Mouse (Mus musculus) cerebellum, postnatal 36 days (tissue): ENCODE results near the gene Gnat1.

Experiments used
- DNase-seq, 2 experiments: peaks; one replicate each; pipeline ENCODE4 v3.0.0; 2021 to 2022; ENCODE audit warnings: mixed read lengths in 2 of 2

Gnat1 gene

DNA sequence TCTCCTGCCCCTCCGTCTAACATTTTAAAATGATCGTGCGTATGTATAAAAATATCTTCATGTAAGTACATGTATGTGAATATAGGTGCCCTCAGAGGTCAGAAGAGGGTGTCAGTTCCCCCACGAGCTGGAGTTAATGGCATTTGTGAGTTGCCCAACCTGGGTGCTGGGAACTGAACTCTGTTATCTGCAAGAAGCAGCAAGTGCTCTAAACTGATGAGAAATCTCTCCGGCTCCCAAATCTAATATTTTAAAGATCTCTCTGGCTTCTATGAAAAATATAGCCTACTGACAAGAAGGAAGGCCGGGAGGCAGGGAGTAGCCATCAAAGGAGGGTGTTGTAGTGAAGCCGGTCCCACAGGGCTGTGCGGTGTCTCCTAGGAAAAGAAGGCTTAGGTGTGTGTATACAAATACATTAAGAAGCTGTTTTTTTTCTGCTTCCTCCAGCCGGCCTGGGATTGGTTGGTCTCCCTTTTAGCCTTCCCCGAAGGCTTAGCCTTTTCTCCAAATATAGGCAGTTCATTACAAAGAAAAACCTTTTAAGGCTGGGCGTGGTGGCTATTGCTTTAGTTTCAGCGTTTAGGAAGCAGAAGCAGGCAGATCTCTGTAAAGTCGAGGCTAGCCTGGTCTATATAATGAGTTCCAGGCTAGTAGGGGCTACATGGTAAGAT is 35.8 kb downstream of the Gnat1 start:
- DNase-seq = no peak

GRCm38 (mm10) chr9:107641666-107642065 is 37.8 kb downstream of the Gnat1 start:
- DNase-seq = no peak

- DNase-seq = no peak
Observed at GRCm38 (mm10) chr9:107640257-107640772, 39.2 kb downstream of the Gnat1 start.

- no peak for DNase-seq
Observed at GRCm38 (mm10) chr9:107637070-107637469, 42.4 kb downstream of the Gnat1 start.

DNA sequence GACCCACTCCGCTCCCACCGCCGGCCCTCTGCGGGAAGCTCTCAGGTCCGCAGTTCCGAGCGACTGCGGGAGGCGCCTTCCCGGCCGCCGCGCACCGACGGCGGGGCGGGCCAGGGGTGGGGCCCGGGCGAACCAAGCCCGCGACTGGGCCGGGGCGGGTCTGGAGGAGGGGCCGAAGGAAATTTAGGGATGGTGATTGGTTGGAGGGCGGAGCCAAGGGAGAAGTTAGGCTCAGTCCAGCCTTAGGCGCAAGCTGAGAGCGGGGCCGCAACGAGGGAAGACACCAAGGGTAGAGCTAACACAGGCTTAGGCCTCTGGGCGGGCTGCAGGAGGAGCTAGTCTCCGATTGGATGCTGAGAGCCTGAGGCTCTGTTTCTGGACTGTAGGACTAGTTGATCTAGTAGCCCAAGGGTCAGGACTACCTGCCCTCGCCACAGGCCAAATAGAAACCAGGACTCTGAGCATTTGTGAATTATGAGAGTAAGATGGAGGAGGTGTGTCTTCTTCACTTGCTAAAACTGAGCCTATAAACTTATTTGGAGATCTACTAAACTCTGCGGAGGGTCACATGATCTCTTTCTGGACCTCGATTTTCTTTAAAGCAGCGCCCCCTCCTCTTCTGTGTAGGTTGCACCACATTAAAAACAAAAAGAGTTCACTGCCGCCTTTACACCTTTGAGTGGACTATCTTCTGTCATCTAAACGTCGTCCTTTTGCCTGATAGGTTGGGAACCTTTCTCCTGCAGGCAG is 44.1 kb downstream of the Gnat1 start, which contains the start of gene Gnai2:
Gene Gnai2 (minus strand): TSS at position 89 of the 750 bp plus-strand sequence.
- DNase-seq = peak; percentile 89 to 93

GRCm38 (mm10) chr9:107634406-107635278 is 44.9 kb downstream of the Gnat1 start:
- no peak for DNase-seq

GRCm38 (mm10) chr9:107633661-107634405 is 45.7 kb downstream of the Gnat1 start:
- peak; percentile 45 to 46 for DNase-seq

- DNase-seq = peak; percentile 39 to 51
Observed at GRCm38 (mm10) chr9:107633091-107633660, 46.3 kb downstream of the Gnat1 start.

DNA sequence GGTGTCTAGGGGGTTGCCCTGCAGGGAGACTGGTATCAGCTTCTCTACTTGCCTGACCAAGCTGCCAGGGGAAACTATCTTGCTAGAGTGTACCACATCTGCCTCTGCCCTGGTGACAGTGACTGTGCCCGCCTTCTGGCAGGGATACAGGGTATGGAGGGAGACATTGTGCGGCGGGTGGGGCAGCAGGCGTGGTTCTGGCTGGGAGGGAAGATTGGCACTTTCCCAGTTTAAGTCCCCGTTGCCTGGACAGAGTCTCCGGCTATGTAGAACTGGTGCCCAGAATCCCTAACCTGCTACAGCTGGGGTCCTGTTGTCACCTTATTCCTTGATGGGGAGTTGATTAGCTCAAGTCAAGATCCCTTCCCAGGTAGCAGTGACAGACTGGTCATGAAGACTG is 47.0 kb downstream of the Gnat1 start:
- no peak for DNase-seq

DNA sequence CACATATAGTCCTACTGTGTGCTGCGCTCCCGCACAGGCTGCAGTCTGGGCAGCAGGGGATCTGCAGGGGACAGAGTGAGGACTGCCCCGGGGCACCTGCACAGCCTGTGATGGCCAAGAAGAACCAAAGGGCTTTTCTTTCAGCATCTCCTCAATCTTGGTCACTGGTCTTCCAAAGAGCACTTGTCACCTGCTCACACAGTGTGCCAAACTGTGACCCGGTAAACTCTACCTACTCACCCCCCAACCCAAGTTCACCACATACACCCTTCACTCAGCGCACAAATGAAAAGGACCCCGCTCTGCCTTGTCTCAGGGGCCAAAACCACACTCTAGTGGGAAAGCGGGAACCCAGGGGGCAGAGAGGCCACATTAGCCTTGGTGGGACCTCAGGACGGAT is 47.7 kb downstream of the Gnat1 start:
- no peak for DNase-seq

GRCm38 (mm10) chr9:107631311-107631826 is 48.1 kb downstream of the Gnat1 start:
- no peak for DNase-seq

GRCm38 (mm10) chr9:107630576-107630975 is 48.9 kb downstream of the Gnat1 start:
- no peak for DNase-seq

DNA sequence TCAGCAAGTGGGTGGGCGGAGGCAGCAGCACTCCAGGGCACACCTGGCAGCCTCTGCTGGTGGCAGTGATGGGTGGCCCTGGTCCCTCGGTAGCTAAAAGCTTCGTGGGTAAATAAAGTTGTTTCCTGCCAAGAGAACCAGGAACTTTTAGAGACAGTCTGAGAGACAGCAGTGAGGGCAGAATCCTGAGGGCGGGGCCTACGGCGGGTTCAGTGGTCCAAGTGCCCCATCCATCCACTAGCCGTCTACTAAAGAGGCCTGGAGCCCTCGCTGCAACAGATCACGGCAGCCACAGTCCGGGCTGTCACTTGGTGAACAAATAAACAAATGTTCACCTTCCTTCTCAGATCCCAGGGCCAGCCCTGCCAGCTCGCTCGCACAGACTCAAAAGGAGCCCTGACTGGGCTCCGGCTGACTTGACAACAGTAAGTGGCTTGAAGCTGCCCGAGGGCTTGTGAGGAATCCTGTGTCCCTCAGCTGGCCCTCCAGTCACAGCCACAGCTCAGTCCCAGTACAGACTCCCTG is 49.5 kb downstream of the Gnat1 start:
- DNase-seq = no peak

GRCm38 (mm10) chr9:107629411-107629730 is 50.1 kb downstream of the Gnat1 start:
- no peak for DNase-seq

GRCm38 (mm10) chr9:107628721-107629410 is 50.6 kb downstream of the Gnat1 start:
- DNase-seq = no peak

DNA sequence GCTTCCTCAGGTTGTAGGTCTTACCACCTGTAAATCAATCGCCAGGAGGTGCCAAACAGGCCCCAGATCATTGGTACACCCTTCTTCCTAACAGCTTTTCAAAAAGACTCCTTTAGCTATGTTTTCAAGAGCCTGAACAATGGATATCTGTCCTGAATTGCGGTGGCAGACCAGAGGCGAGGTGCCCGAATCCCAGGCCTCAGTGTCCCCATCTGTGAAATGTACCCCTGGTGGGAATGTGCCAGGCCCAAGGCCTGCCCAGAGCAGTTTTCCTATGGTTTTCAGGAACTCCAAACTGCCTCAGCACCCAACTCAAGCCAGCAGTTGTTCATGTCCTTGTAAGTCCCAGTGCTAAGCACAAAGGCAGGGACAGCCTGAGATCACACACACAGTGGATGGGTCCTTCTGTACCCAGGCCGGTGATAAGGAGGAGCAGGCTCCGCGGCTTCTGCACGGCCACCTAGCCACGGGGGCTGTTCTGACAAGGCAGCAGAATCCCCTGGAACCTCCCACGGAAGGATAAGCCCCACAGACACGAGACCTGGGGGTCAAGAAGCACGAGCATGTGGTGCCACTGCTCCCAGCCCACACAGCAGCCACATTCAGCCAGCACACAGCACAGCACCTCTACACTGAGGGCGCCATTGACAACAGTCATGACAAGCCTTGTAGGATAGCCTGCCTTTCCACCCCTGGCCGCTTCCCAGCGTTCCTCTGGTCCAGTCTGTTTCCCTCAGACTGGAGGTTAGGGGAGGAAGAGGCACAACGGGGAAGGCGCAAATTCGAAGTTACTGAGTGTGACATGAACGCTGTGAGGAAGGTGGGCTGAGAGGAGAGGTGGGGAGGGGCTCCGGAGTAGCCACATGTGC is 51.9 kb downstream of the Gnat1 start:
- DNase-seq = no peak

- DNase-seq = peak; percentile 65 to 77
Observed at GRCm38 (mm10) chr9:107626844-107627277, 52.7 kb downstream of the Gnat1 start.

DNA sequence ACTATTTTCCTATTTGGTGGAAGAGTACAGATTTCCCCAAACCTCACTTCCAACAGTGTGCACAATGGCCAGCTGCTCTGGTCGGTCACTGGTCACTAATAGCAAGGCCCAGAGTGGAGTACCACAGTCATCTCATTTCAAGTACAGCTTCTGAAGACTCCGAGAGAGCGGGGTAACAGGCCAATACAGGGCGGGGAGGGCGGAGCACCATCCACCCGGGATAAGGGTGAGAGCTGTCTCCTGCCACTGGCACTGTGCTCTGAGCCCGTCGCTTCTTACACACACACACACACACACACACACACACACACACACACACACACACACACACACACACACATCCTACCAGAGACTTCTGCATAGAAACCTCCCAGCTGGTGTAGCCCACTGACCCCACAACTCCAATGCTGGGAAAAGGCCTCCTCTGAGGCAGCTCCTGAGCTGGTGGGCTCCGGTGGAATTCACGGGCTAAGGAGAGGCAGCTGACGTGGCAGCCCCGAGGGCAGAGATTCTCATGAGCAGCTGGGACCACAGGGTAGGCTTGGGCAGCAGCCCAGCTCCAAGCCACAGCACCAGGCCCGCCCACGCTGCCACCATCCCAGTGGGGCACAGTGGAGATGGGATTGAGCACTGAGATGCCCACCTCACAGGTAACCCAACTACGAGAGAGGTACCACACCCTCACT is 53.2 kb downstream of the Gnat1 start:
- peak in 1 of 2 experiments; percentile 45 for DNase-seq
